Comparison of ENCODE assay signal across 8 mouse cellular contexts in genomic region chr2:132111266-132111665, GRCm38 (mm10). TPM values are rescaled to one million over a fixed set of nuclear protein-coding genes. Genes with fewer than 3 reads are reported as not detected.
DNase-seq lines count a peak whose midpoint lies in the region; ATAC-seq lines count a peak whose summit lies in the region.

No protein-coding gene starts in this region.

- peaks cover 7% of the 10 kb centered on the region; the same call in 1 of the 2 replicates for H3K36me3 ChIP-seq in heart, embryonic 10.5 days
- no peaks in the 10 kb centered on the region for H3K36me3 ChIP-seq in hindbrain, embryonic 15.5 days
- H3K36me3 ChIP-seq in macrophage (ENCODE audit: inconsistent target) = peaks cover 6% of the 10 kb centered on the region; the same call in 1 of the 2 replicates

- H3K4me2 ChIP-seq in hindbrain, embryonic 15.5 days = no peak overlapping the region

- peaks cover 20% of the 10 kb centered on the region for H3K4me1 ChIP-seq in heart, embryonic 10.5 days
- H3K4me1 ChIP-seq in hindbrain, embryonic 15.5 days (replicated peaks) = peaks cover 31% of the 10 kb centered on the region

- H3K27ac ChIP-seq in heart, embryonic 10.5 days = no peak overlapping the region
- no peak overlapping the region for H3K27ac ChIP-seq in hindbrain, embryonic 15.5 days (replicated peaks)
- peak overlapping the region; percentile 92 for H3K27ac ChIP-seq in macrophage

- no peak overlapping the region for H3K4me3 ChIP-seq in heart, embryonic 10.5 days
- no peak overlapping the region for H3K4me3 ChIP-seq in hindbrain, embryonic 15.5 days
- H3K4me3 ChIP-seq in macrophage (ENCODE audit: inconsistent target) = no peak overlapping the region; the same call in 1 of the 2 replicates

- no peaks in the 10 kb centered on the region for H3K27me3 ChIP-seq in heart, embryonic 10.5 days (ENCODE audit: insufficient read depth, poor library complexity, severe bottlenecking)
- no peaks in the 10 kb centered on the region for H3K27me3 ChIP-seq in hindbrain, embryonic 15.5 days

- peak; percentile 96 for DNase-seq in heart, adult 11 months
- DNase-seq in heart, embryonic 10.5 days (ENCODE audit: low spot score) = no peak
- peak; percentile 81 for DNase-seq in cerebellum, adult 9-10 months
- DNase-seq in frontal cortex, adult 2 months (ENCODE audit: extremely low spot score in 1 of 2, low spot score in 1 of 2) = peak; percentile 74 to 84
- peak; percentile 68 to 76 for DNase-seq in left cerebral cortex, adult 18-20 months (ENCODE audit: low spot score in 2 of 2)
- peak; percentile 43 for DNase-seq in right cerebral cortex, postnatal 4 days

- no peak overlapping the region for H3K9ac ChIP-seq in hindbrain, embryonic 15.5 days

- 50% methylated on average over 9 of the region's 9 CpGs for WGBS in heart, embryonic 10.5 days
- 49% methylated on average over 9 of the region's 9 CpGs for WGBS in hindbrain, embryonic 15.5 days
- 6% methylated on average over 9 of the region's 9 CpGs for WGBS in macrophage (ENCODE audit: missing documents)

- H3K9me3 ChIP-seq in heart, embryonic 10.5 days = no peaks in the 10 kb centered on the region
- H3K9me3 ChIP-seq in hindbrain, embryonic 15.5 days = no peaks in the 10 kb centered on the region

- H3K79me2 ChIP-seq in macrophage (ENCODE audit: inconsistent target) = peaks cover 99% of the 10 kb centered on the region

- ATAC-seq in hindbrain, embryonic 15.5 days (ENCODE audit: low FRiP score, low read depth) = 0 out of 2 replicates have a peak, but pooled peaks have one; percentile 39

RNA-seq across cellular contexts. Expression of gene Slc23a2, which starts 33.6 kb away (rescaled TPM):
- polyA plus RNA-seq in heart, embryonic 10.5 days (2016; fragmentation: Nextera tagmentation; extraction: Ambion mirVana) = 8.7 and 10.3 TPM in 2 replicates
- 86.7 and 98.5 TPM in 2 replicates for polyA plus RNA-seq in frontal cortex, adult 2 months (2012; rRNA removed)
- polyA plus RNA-seq in hindbrain, embryonic 15.5 days (2015; fragmentation: Nextera tagmentation; extraction: Ambion mirVana) = 33.8 and 36.3 TPM in 2 replicates
- total RNA-seq in left cerebral cortex, adult 18-20 months (2021) = 100 to 1,000 TPM; 137 to 143 TPM
- 100 to 1,000 TPM; 118 to 357 (median 244) TPM for total RNA-seq in macrophage (2018; cell fraction: chromatin; rRNA removed)
- total RNA-seq in macrophage (2018; cell fraction: cytosol; rRNA removed) = 100 to 1,000 TPM in 7 of 26 experiments, 10 to 100 TPM in 19; 71.9 to 117 (median 91.5) TPM
- total RNA-seq in macrophage (2018; cell fraction: nucleus; rRNA removed) = 100 to 1,000 TPM; 142 to 294 (median 219) TPM
- 42.4 to 55.7 TPM (median 53.2 TPM) in 3 replicates for polyA plus RNA-seq in macrophage (2018)
